ENCODE assay signal across 10 mouse cellular contexts in genomic region chr17:83937576-83937975, GRCm38 (mm10).
A peak's percentile ranks its signal among the peaks of the same experiment; 100 is the strongest.
DNase-seq lines count a peak whose midpoint lies in the region; ATAC-seq and TF ChIP-seq lines count a peak whose summit lies in the region.
"Had no signal": no experiment of that assay in that cellular context is flagged by ENCODE, and none has a peak within 500 bp of the region (broad histone marks: within the 10 kb centered on the region; RNA-seq: fewer than 3 reads in every experiment).

No protein-coding gene starts in this region.

- no peak for ATAC-seq in stomach, embryonic 16.5 days (ENCODE audit: insufficient read depth, low FRiP score)

- 35% methylated on average over 10 of the region's 10 CpGs for WGBS in heart, embryonic 10.5 days
- WGBS in stomach, embryonic 16.5 days, result 37% methylated on average over 10 of the region's 10 CpGs

- peak overlapping the region; percentile 36; the same call in 1 of the 2 replicates for H3K27ac ChIP-seq in heart, embryonic 10.5 days
- H3K27ac ChIP-seq in stomach, embryonic 16.5 days (ENCODE audit: low read length), result no peak overlapping the region

- TF ChIP-seq POLR2A in brain, embryonic 14.5 days (IDR thresholded peaks at IDR 0.05; ENCODE audit: borderline replicate concordance, extremely low read depth, insufficient read depth, insufficient read length, poor library complexity, severe bottlenecking), result no peak

- peak overlapping the region; percentile 38; the same call in 1 of the 2 replicates for H3K9ac ChIP-seq in stomach, embryonic 16.5 days (ENCODE audit: low read length)

- H3K27me3 ChIP-seq in heart, embryonic 10.5 days (ENCODE audit: insufficient read depth, poor library complexity, severe bottlenecking), result no peaks in the 10 kb centered on the region
- no peaks in the 10 kb centered on the region for H3K27me3 ChIP-seq in stomach, embryonic 16.5 days (ENCODE audit: control insufficient read depth, insufficient read depth, low read length)

- H3K4me1 ChIP-seq in heart, embryonic 10.5 days, result peaks cover 18% of the 10 kb centered on the region
- peaks cover 23% of the 10 kb centered on the region for H3K4me1 ChIP-seq in stomach, embryonic 16.5 days (ENCODE audit: control insufficient read depth, insufficient read depth, low read length)

- H3K4me3 ChIP-seq in heart, embryonic 10.5 days, result no peak overlapping the region
- H3K4me3 ChIP-seq in stomach, embryonic 16.5 days (replicated peaks; ENCODE audit: low read length), result no peak overlapping the region
- H3K4me3 ChIP-seq: myocyte had no signal

- intact Hi-C loops in gastrocnemius, postnatal 14 days (cut with DNase I; ENCODE audit: low total_unique reads), result no loop called here

- H3K36me3 ChIP-seq in heart, embryonic 10.5 days, result no peaks in the 10 kb centered on the region
- H3K36me3 ChIP-seq in stomach, embryonic 16.5 days (ENCODE audit: control insufficient read depth, insufficient read depth, low read length), result no peaks in the 10 kb centered on the region
- H3K36me3 ChIP-seq: G1E had no signal

- H3K9me3 ChIP-seq in heart, embryonic 10.5 days, result no peaks in the 10 kb centered on the region
- H3K9me3 ChIP-seq in stomach, embryonic 16.5 days (replicated peaks; ENCODE audit: control insufficient read depth, low read length), result no peaks in the 10 kb centered on the region

- no peak for TF ChIP-seq CTCF in brain, embryonic 14.5 days (IDR thresholded peaks at IDR 0.05; ENCODE audit: borderline replicate concordance, extremely low read depth, insufficient read depth, insufficient read length)

- no peak overlapping the region for H3K4me2 ChIP-seq in stomach, embryonic 16.5 days (ENCODE audit: low read depth, low read length)

- DNase-seq in gastrocnemius, postnatal 14 days, result peak; percentile 74
- no peak for DNase-seq in gastrocnemius, adult 18-20 months (ENCODE audit: low spot score)
- DNase-seq in brain, embryonic 14.5 days (ENCODE audit: low read depth), result peak; percentile 76
- DNase-seq in heart, embryonic 10.5 days (ENCODE audit: low spot score), result no peak
- peak; percentile 48 to 49 for DNase-seq in layer of hippocampus, postnatal 36 days
- no peak for DNase-seq in adrenal gland, adult 18-20 months (ENCODE audit: low spot score in 2 of 2)
- no peak for DNase-seq in lung, postnatal 36 days

Comparison
In these comparisons a context has a peak if more than half of its experiments do, and no peak if none do; other contexts are left out.
1. DNase-seq: peak in gastrocnemius, postnatal 14 days (single experiment), brain, embryonic 14.5 days (single experiment) and layer of hippocampus, postnatal 36 days (2 of 2); none in gastrocnemius, adult 18-20 months (single experiment), heart, embryonic 10.5 days (single experiment), adrenal gland, adult 18-20 months (0 of 2) and lung, postnatal 36 days (single experiment).